Mouse (Mus musculus): ENCODE measurements around the gene Acap1. TPM values are rescaled to one million over a fixed set of nuclear protein-coding genes. Genes with fewer than 3 reads are reported as not detected.

Acap1 gene
- polyA plus RNA-seq, 1 experiment: 142 TPM

DNA sequence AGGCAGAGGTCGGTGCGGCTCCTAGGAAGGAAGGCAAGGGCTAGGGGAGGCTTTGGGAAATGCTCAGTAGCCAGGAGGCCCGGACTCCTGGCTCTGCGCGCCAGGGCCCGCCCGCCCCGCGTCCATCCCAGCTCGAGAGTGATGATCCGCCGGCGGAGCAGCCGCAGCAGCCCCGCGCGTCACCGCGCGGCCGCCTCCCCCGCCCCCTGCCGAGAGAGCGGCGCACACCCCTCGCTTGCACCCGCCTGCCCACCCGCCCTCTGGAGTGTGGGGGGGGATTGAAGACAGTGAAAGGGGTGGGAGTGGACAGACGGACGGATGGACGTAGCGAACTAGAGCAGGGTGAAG, 57.8 kb downstream of the Acap1 start, which contains the start of gene Nlgn2:
Nlgn2 (minus strand) TSS at position 181 of the 348 bp plus-strand sequence.
- Histone ChIP-seq H3K4me3 (ENCODE audit: extremely low read depth, insufficient read depth, insufficient read length) (peak within 1 kb of the TSS; percentile 76), H3K27me3 (ENCODE audit: control insufficient read depth, insufficient read depth, low read length) (peaks cover 13% of the 10 kb centered on the region), H3K27ac (ENCODE audit: insufficient read depth, low read length) (peak within 1 kb of the TSS; percentile 46), H3K4me1 (ENCODE audit: control insufficient read depth, insufficient read depth, insufficient read length) (peaks cover 10% of the 10 kb centered on the region), H3K36me3 (ENCODE audit: control insufficient read depth, insufficient read depth, low read length) (no peaks in the 10 kb centered on the region)
- no peak for DNase-seq (ENCODE audit: low read depth in 1 of 2, low spot score in 2 of 2)
- 2% methylated on average over 32 of the region's 32 CpGs for WGBS
- TF ChIP-seq CTCF (IDR thresholded peaks at IDR 0.05; ENCODE audit: extremely low read depth, insufficient read depth, insufficient read length, insufficient replicate concordance) (no peak), POLR2A (IDR thresholded peaks at IDR 0.05; ENCODE audit: low read depth, low read length) (no peak)

DNA sequence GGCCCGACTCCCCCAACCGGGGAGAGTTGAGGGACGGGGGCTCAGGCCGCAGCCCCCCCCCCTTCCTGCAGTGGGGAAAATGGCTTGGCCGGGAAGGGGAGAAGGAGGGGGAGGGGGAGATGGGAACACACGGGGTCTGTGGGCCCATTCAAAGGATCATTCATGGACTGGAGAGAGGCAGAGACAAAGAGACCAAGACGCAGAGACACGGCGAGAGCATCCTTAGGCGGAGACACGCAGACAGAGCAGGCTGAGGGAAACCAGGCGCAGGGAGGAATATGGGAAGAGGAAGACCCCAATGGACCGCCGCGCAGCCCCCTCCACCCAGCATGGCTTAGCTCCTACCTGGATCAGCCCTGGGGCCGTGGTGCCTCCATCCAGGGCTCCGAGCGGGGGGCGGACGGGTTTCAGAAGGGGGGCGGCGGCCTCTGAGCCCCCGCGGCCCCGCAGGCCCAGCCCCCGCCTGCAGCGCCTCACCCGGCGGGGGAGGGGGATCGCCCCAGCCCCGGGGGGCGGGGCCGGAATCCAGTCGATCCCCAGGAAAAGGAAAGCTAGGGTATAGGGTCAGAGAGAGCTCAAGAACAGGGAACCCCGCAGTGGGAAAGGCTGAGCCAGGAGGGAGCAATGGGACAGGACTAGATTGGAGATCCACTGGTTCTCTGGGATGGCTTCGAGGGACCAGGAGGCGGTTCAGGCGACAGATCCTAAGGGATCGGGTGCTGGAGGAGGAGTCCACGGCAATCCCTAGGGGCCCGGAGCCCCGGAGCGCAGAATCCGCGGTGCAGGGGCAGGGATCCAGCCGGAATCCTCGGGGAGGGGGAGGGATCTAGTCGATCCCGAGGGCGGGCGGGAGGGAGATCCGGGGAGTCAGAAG, 58.4 kb downstream of the Acap1 start:
- H3K36me3 ChIP-seq (ENCODE audit: control insufficient read depth, insufficient read depth, low read length): no peaks in the 10 kb centered on the region
- peaks cover 13% of the 10 kb centered on the region for H3K27me3 ChIP-seq (ENCODE audit: control insufficient read depth, insufficient read depth, low read length)
- no peak overlapping the region for H3K27ac ChIP-seq (ENCODE audit: insufficient read depth, low read length)
- 6% methylated on average over 49 of the region's 52 CpGs for WGBS
- H3K4me3 ChIP-seq (ENCODE audit: extremely low read depth, insufficient read depth, insufficient read length): peak overlapping the region; percentile 76
- TF ChIP-seq POLR2A (IDR thresholded peaks at IDR 0.05; ENCODE audit: low read depth, low read length) (no peak), CTCF (IDR thresholded peaks at IDR 0.05; ENCODE audit: extremely low read depth, insufficient read depth, insufficient read length, insufficient replicate concordance) (no peak)
- no peak for DNase-seq (ENCODE audit: low read depth in 1 of 2, low spot score in 2 of 2)
- H3K4me1 ChIP-seq (ENCODE audit: control insufficient read depth, insufficient read depth, insufficient read length): peaks cover 10% of the 10 kb centered on the region

DNA sequence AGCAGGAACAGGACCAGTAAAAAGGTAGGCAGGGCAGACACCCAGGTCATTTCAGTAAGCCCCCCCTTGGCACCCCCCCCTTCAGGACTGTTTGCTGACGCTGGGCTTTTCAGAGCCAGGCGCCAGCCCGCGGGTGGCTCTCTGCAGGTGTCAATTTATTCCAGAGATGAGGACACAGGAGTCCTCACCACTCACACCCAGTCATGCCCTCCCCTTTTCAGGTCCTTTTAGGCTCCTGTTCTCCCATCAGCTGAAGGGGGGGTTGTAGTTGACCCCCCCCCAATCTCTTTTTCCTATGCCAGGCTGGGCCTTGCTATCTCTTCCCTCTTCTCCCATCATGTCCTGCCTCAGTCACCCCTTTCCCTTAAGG, 59.4 kb downstream of the Acap1 start:
- H3K4me3 ChIP-seq (ENCODE audit: extremely low read depth, insufficient read depth, insufficient read length): no peak overlapping the region
- 62% methylated on average over 4 of the region's 4 CpGs for WGBS
- peaks cover 10% of the 10 kb centered on the region for H3K4me1 ChIP-seq (ENCODE audit: control insufficient read depth, insufficient read depth, insufficient read length)
- no peak for DNase-seq (ENCODE audit: low read depth in 1 of 2, low spot score in 2 of 2)
- no peak for TF ChIP-seq POLR2A (IDR thresholded peaks at IDR 0.05; ENCODE audit: low read depth, low read length)
- TF ChIP-seq CTCF (IDR thresholded peaks at IDR 0.05; ENCODE audit: extremely low read depth, insufficient read depth, insufficient read length, insufficient replicate concordance): no peak
- no peak overlapping the region for H3K27ac ChIP-seq (ENCODE audit: insufficient read depth, low read length)
- peaks cover 13% of the 10 kb centered on the region for H3K27me3 ChIP-seq (ENCODE audit: control insufficient read depth, insufficient read depth, low read length)
- no peaks in the 10 kb centered on the region for H3K36me3 ChIP-seq (ENCODE audit: control insufficient read depth, insufficient read depth, low read length)

DNA sequence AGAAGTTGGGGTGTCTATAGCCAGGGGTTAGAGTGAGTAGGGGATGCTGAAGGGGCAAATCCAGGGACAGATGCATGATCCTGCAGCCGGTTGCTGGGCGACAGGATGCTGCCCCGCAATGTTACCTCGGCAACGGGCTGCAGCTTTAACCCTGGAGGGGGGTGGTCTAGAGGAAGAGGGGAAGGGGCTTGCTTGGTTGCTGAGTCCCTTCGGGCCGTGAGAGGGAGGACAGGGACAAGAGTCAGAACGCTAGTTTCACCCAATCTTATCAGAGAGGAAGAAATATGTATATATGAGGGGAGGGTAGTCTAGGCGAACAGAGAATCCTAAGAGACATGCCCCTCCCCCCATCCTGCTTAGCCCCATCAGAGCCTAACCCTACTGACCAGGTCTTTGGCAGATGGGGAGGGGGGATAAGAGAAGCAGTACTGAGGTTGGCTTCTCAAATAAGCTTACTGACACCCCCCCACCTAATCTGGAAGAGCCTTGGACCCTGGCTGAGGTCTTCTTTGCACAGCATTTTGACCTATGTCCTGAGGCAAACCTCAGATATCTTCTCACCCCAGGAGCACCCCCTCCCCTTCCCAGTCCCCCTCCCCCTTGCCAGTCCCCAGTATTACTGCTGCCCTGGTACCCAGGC, 59.9 kb downstream of the Acap1 start:
- no peak for DNase-seq (ENCODE audit: low read depth in 1 of 2, low spot score in 2 of 2)
- H3K27me3 ChIP-seq (ENCODE audit: control insufficient read depth, insufficient read depth, low read length): peaks cover 13% of the 10 kb centered on the region
- 82% methylated on average over 9 of the region's 9 CpGs for WGBS

DNA sequence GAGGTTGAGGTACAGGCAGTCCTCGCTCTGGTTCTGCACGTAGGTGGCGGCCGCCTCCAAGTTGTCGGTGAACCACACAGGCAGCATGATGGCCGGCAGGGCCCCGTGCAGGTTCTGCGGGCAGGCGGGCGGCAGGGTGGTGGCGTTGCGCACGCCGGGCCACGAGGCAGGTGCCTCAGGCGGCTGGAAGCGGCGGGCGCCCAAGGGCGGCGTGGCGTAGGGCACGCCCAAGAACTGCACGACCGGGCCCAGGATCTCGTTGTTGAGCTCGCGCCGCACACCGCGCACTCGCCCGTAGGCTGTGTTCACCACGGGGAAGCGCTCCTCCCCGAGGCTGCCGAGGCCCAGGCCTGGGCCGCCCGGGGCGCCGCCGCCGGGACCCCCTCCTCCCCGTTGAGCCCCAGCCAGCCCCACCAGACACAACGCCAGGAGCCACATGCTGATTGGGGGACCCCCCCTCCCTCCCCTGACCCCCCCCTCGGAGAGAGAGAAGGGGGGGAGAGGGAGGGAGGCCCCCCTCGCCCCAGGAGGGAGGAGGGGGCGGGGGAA, 61.3 kb downstream of the Acap1 start:
- DNase-seq (ENCODE audit: low read depth in 1 of 2, low spot score in 2 of 2): peak in 1 of 2 experiments; percentile 39
- H3K4me3 ChIP-seq (ENCODE audit: extremely low read depth, insufficient read depth, insufficient read length): peak overlapping the region; percentile 27; the same call in 1 of the 2 replicates
- TF ChIP-seq CTCF (IDR thresholded peaks at IDR 0.05; ENCODE audit: extremely low read depth, insufficient read depth, insufficient read length, insufficient replicate concordance) (no peak), POLR2A (IDR thresholded peaks at IDR 0.05; ENCODE audit: low read depth, low read length) (no peak)
- H3K36me3 ChIP-seq (ENCODE audit: control insufficient read depth, insufficient read depth, low read length): no peaks in the 10 kb centered on the region
- WGBS: 9% methylated on average over 44 of the region's 48 CpGs
- no peak overlapping the region for H3K27ac ChIP-seq (ENCODE audit: insufficient read depth, low read length)
- peaks cover 13% of the 10 kb centered on the region for H3K27me3 ChIP-seq (ENCODE audit: control insufficient read depth, insufficient read depth, low read length)
- peaks cover 10% of the 10 kb centered on the region for H3K4me1 ChIP-seq (ENCODE audit: control insufficient read depth, insufficient read depth, insufficient read length)

More for the DNA sequence above, 59.9 kb downstream of the Acap1 start:
- Histone ChIP-seq H3K27ac (ENCODE audit: insufficient read depth, low read length) (no peak overlapping the region), H3K36me3 (ENCODE audit: control insufficient read depth, insufficient read depth, low read length) (no peaks in the 10 kb centered on the region), H3K4me1 (ENCODE audit: control insufficient read depth, insufficient read depth, insufficient read length) (peaks cover 10% of the 10 kb centered on the region), H3K4me3 (ENCODE audit: extremely low read depth, insufficient read depth, insufficient read length) (no peak overlapping the region)
- no peak for TF ChIP-seq POLR2A (IDR thresholded peaks at IDR 0.05; ENCODE audit: low read depth, low read length)
- no peak for TF ChIP-seq CTCF (IDR thresholded peaks at IDR 0.05; ENCODE audit: extremely low read depth, insufficient read depth, insufficient read length, insufficient replicate concordance)

DNA sequence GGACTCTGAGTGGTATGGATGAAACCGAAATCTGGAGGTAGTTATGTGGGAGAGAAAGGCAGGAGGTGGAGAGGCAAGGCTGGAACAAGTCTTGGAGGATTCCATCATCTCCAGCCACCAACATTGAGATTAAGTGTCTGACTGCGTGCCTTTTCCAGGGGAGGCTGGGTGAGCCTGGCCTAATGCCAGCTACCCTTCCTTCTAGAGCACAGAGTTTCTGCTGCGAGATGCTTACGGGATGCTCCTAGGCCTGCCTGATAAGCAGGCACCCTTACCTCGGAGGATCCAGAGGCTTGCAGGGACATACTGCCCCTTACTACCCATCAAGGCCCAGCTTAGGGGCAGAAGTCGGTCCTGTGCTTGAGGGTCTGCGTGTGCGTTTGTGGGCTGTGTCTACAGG, 61.8 kb downstream of the Acap1 start:
- H3K27me3 ChIP-seq (ENCODE audit: control insufficient read depth, insufficient read depth, low read length): peaks cover 13% of the 10 kb centered on the region
- peak overlapping the region; percentile 27; the same call in 1 of the 2 replicates for H3K4me3 ChIP-seq (ENCODE audit: extremely low read depth, insufficient read depth, insufficient read length)
- peaks cover 10% of the 10 kb centered on the region for H3K4me1 ChIP-seq (ENCODE audit: control insufficient read depth, insufficient read depth, insufficient read length)
- no peaks in the 10 kb centered on the region for H3K36me3 ChIP-seq (ENCODE audit: control insufficient read depth, insufficient read depth, low read length)
- WGBS: 43% methylated on average over 8 of the region's 8 CpGs
- H3K27ac ChIP-seq (ENCODE audit: insufficient read depth, low read length): no peak overlapping the region
- TF ChIP-seq CTCF (IDR thresholded peaks at IDR 0.05; ENCODE audit: extremely low read depth, insufficient read depth, insufficient read length, insufficient replicate concordance) (no peak), POLR2A (IDR thresholded peaks at IDR 0.05; ENCODE audit: low read depth, low read length) (no peak)
- no peak for DNase-seq (ENCODE audit: low read depth in 1 of 2, low spot score in 2 of 2)

Other genes with a start within 250 kb of the Acap1 start
- 0.09 and 0.35 TPM in 2 replicates for gene Sox15, start 240.2 kb downstream of the Acap1 start, polyA plus RNA-seq (2012; rRNA removed)
- gene Mpdu1, start 232.9 kb downstream of the Acap1 start, polyA plus RNA-seq (2012; rRNA removed): 63.6 and 74.2 TPM in 2 replicates
- gene Cd68, start 229.4 kb downstream of the Acap1 start, polyA plus RNA-seq (2012; rRNA removed): 103 and 114 TPM in 2 replicates
- gene Eif4a1, start 223.1 kb downstream of the Acap1 start, polyA plus RNA-seq (2012; rRNA removed): 172 and 196 TPM in 2 replicates
- gene Senp3, start 213.5 kb downstream of the Acap1 start, polyA plus RNA-seq (2012; rRNA removed): 32.6 and 36.1 TPM in 2 replicates
- 4.6 and 4.9 TPM in 2 replicates for gene Tnfsf13, start 209.8 kb downstream of the Acap1 start, polyA plus RNA-seq (2012; rRNA removed)
- 23.9 and 26.6 TPM in 2 replicates for gene Tnfsf12, start 199.7 kb downstream of the Acap1 start, polyA plus RNA-seq (2012; rRNA removed)
- 4.8 and 5.0 TPM in 2 replicates for gene Tnfsfm13, start 199.4 kb downstream of the Acap1 start, polyA plus RNA-seq (2012; rRNA removed)
- gene Polr2a, start 136.9 kb downstream of the Acap1 start, polyA plus RNA-seq (2012; rRNA removed): 43.8 and 45.4 TPM in 2 replicates
- not detected in 2 replicates for gene Slc35g3, start 133.6 kb downstream of the Acap1 start, polyA plus RNA-seq (2012; rRNA removed)
- 28.4 and 37.0 TPM in 2 replicates for gene Zbtb4, start 129.6 kb downstream of the Acap1 start, polyA plus RNA-seq (2012; rRNA removed)
- gene Chrnb1, start 99.6 kb downstream of the Acap1 start, polyA plus RNA-seq (2012; rRNA removed): 7.1 and 8.4 TPM in 2 replicates
- gene Fgf11, start 93.7 kb downstream of the Acap1 start, polyA plus RNA-seq (2012; rRNA removed): 1.1 and 1.2 TPM in 2 replicates
- 0.23 and 0.31 TPM in 2 replicates for gene Tmem102, start 89.9 kb downstream of the Acap1 start, polyA plus RNA-seq (2012; rRNA removed)
- gene Gm39566, start 80.2 kb downstream of the Acap1 start, polyA plus RNA-seq (2012; rRNA removed): not detected in 2 replicates
- not detected in 2 replicates for gene Spem2, start 77.1 kb downstream of the Acap1 start, polyA plus RNA-seq (2012; rRNA removed)
- not detected in 2 replicates for gene Spem1, start 73.4 kb downstream of the Acap1 start, polyA plus RNA-seq (2012; rRNA removed)
- 9.1 and 10.2 TPM in 2 replicates for gene Nlgn2, start 57.8 kb downstream of the Acap1 start, polyA plus RNA-seq (2012; rRNA removed)
- 93.7 and 99.0 TPM in 2 replicates for gene Tmem256, start 57.0 kb downstream of the Acap1 start, polyA plus RNA-seq (2012; rRNA removed)
- gene Plscr3, start 49.2 kb downstream of the Acap1 start, polyA plus RNA-seq (2012; rRNA removed): 35.4 and 44.3 TPM in 2 replicates
- 0.85 and 1.2 TPM in 2 replicates for gene Tnk1, start 36.8 kb downstream of the Acap1 start, polyA plus RNA-seq (2012; rRNA removed)
- not detected in 2 replicates for gene Tmem95, start 17.5 kb downstream of the Acap1 start, polyA plus RNA-seq (2012; rRNA removed)
- 3.6 TPM in 2 replicates for gene Kctd11, start 14.1 kb downstream of the Acap1 start, polyA plus RNA-seq (2012; rRNA removed)
- gene 2810408A11Rik, start 5.4 kb upstream of the Acap1 start, polyA plus RNA-seq (2012; rRNA removed): 0.48 and 0.51 TPM in 2 replicates
- gene Neurl4, start 5.5 kb upstream of the Acap1 start, polyA plus RNA-seq (2012; rRNA removed): 43.3 and 45.2 TPM in 2 replicates
- 119 and 145 TPM in 2 replicates for gene Gps2, start 18.3 kb upstream of the Acap1 start, polyA plus RNA-seq (2012; rRNA removed)
- 219 and 257 TPM in 2 replicates for gene Eif5a, start 26.4 kb upstream of the Acap1 start, polyA plus RNA-seq (2012; rRNA removed)
- gene Ybx2, start 40.3 kb upstream of the Acap1 start, polyA plus RNA-seq (2012; rRNA removed): 0.36 TPM in 2 replicates
- gene Slc2a4, start 52.6 kb upstream of the Acap1 start, polyA plus RNA-seq (2012; rRNA removed): 6.1 and 6.2 TPM in 2 replicates
- 1.2 and 2.0 TPM in 2 replicates for gene Cldn7, start 69.2 kb upstream of the Acap1 start, polyA plus RNA-seq (2012; rRNA removed)
- 75.8 and 87.9 TPM in 2 replicates for gene Ctdnep1, start 85.6 kb upstream of the Acap1 start, polyA plus RNA-seq (2012; rRNA removed)
- 32.5 and 33.3 TPM in 2 replicates for gene Elp5, start 87.0 kb upstream of the Acap1 start, polyA plus RNA-seq (2012; rRNA removed)
- 235 and 251 TPM in 2 replicates for gene Gabarap, start 95.6 kb upstream of the Acap1 start, polyA plus RNA-seq (2012; rRNA removed)
- 13.8 and 21.4 TPM in 2 replicates for gene Phf23, start 100.2 kb upstream of the Acap1 start, polyA plus RNA-seq (2012; rRNA removed)
- 21.4 and 22.3 TPM in 2 replicates for gene Dvl2, start 105.1 kb upstream of the Acap1 start, polyA plus RNA-seq (2012; rRNA removed)
- gene Acadvl, start 119.9 kb upstream of the Acap1 start, polyA plus RNA-seq (2012; rRNA removed): 29.5 and 37.0 TPM in 2 replicates
- 10.3 and 13.3 TPM in 2 replicates for gene Dlg4, start 121.4 kb upstream of the Acap1 start, polyA plus RNA-seq (2012; rRNA removed)
- 0.09 TPM in 1 of 2 replicates, not detected in the other for gene Asgr1, start 158.5 kb upstream of the Acap1 start, polyA plus RNA-seq (2012; rRNA removed)
- 0.45 and 0.51 TPM in 2 replicates for gene Asgr2, start 197.1 kb upstream of the Acap1 start, polyA plus RNA-seq (2012; rRNA removed)
- 0.35 and 0.50 TPM in 2 replicates for gene Mgl2, start 234.8 kb upstream of the Acap1 start, polyA plus RNA-seq (2012; rRNA removed)

Measured in spleen, adult 2 months (tissue).